Mouse (Mus musculus) adrenal gland, adult 18-20 months (tissue): ENCODE data around the gene H2-Aa. TPM values are rescaled to one million over a fixed set of nuclear protein-coding genes. Genes with fewer than 3 reads are reported as not detected.

Source experiments
- total RNA-seq, 2 experiments: library from RNA; stranded (reverse); gene quantifications; 1 replicate in 1 of 2; 2 replicates in 1 of 2; pipeline ENCODE4 v1.2.3; 2021

Gene H2-Aa
- total RNA-seq, 2 experiments from 2014 or later, result 119 to 219 TPM

Other genes with a start within 250 kb of the H2-Aa start
- gene Col11a2, start 248.4 kb downstream of the H2-Aa start, total RNA-seq, result 1 to 10 TPM; 1.4 to 1.9 TPM
- under 1 TPM; 0.36 to 0.54 TPM for gene H2-Oa, start 195.5 kb downstream of the H2-Aa start, total RNA-seq
- gene H2-DMa, start 168.3 kb downstream of the H2-Aa start, total RNA-seq, result 10 to 100 TPM; 14.7 to 21.0 TPM
- 100 to 1,000 TPM; 199 to 244 TPM for gene Brd2, start 165.2 kb downstream of the H2-Aa start, total RNA-seq
- 1 to 10 TPM; 2.0 to 3.8 TPM for gene H2-DMb2, start 144.5 kb downstream of the H2-Aa start, total RNA-seq
- gene H2-DMb1, start 134.8 kb downstream of the H2-Aa start, total RNA-seq, result 10 to 100 TPM in 1 of 2 experiments, 1 to 10 TPM in 1; 8.5 to 13.3 TPM
- 10 to 100 TPM; 13.8 to 24.9 TPM for gene Tap1, start 100.3 kb downstream of the H2-Aa start, total RNA-seq
- gene Psmb9, start 100.1 kb downstream of the H2-Aa start, total RNA-seq, result 10 to 100 TPM; 15.2 to 31.6 TPM
- gene Psmb8, start 90.1 kb downstream of the H2-Aa start, total RNA-seq, result 10 to 100 TPM; 36.2 to 74.2 TPM
- 10 to 100 TPM; 51.6 to 60.9 TPM for gene Tap2, start 84.3 kb downstream of the H2-Aa start, total RNA-seq
- gene H2-Ob, start 48.9 kb downstream of the H2-Aa start, total RNA-seq, result under 1 TPM; 0.40 to 0.99 TPM
- 100 to 1,000 TPM in 1 of 2 experiments, 10 to 100 TPM in 1; 90.9 to 173 TPM for gene H2-Ab1, start 30.1 kb downstream of the H2-Aa start, total RNA-seq
- 100 to 1,000 TPM; 134 to 220 TPM for gene H2-Eb1, start 18.0 kb upstream of the H2-Aa start, total RNA-seq
- not detected for gene H2-Eb2, start 37.8 kb upstream of the H2-Aa start, total RNA-seq
- gene Btnl2, start 67.0 kb upstream of the H2-Aa start, total RNA-seq, result under 1 TPM; 0.27 to 0.38 TPM
- gene Btnl1, start 89.3 kb upstream of the H2-Aa start, total RNA-seq, result not detected
- gene BC051142, start 111.0 kb upstream of the H2-Aa start, total RNA-seq, result 1 to 10 TPM; 2.4 to 3.7 TPM
- not detected for gene Btnl4, start 189.5 kb upstream of the H2-Aa start, total RNA-seq
- gene Btnl6, start 229.5 kb upstream of the H2-Aa start, total RNA-seq, result not detected